Mouse (Mus musculus) fat pad, adult 2 months (tissue): Measurements from ENCODE around the gene Ugt8a.

Experiments
- DNase-seq: peaks from one replicate; pipeline ENCODE4 v3.0.0-alpha.2; 2011; ENCODE audit warnings: low read depth, low spot score; ENCODE audit errors: extremely low read depth

The Ugt8a gene

DNA sequence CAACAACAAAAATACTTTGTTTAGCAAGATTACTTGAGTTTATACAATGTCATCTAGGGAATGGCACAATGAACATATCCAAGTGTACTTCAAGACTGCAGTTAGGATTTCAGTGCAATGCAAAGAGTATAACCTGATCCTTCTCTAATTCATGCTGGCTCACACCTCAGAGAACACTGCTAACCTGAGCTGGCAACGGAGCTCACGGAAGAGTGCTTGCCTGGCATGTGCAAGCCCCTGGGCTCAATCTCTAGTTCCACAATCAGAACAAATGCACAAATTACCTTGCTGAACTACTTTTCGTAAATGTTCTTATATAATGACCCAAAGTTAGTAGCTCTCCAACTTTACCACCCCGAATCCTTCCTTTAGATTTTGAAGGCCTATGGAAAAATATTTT lies 68.5 kb downstream of the Ugt8a start:
- DNase-seq: no peak

DNA sequence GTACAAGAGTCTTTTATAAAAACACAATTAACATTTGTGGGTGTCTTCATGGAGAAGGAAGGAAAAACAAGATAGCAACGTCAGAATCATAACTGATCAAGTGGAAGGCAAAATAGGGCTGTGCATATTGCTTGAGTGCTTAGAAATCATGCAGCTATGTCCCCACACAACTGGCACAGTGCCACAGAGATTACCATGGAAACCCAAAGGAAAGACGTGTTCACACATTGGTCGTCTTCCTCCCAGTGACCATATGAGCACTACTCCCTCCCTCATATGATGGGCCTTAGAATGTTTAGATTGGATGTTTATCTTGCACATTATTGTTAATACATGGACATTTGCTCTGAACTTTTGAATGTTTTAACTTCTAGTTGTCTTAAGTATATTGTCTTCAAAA lies 76.8 kb downstream of the Ugt8a start:
- DNase-seq: no peak

DNA sequence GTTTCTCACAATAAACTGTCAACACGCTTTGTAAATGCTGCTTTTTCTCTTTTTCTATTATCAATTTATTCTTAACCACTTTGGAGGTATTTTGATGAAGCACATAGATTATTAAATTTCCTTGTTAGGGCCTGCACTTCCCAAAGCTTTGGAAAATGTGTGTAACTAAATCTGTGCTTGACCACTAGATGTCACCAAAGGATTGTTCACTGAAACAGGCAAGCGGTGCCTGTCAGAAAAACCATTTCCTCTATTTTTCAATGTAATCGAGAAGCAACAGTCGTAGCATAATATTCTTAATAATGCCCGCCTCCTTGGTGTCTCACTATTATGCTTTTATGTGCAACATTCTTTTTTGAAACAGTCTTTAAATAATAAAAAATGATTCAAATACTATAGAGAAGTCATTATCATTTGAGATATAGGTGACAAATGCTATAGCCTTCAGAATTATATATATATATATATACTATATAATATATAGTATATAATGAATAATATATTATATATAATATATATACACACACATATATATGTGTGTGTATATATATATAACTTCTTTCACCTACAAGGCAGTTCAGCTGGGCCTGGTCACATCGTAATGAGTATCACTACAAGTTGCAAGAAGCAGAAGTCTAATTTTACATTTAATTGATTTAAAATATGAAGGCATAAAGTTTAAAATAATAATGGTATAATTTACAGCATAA lies 89.1 kb downstream of the Ugt8a start:
- no peak for DNase-seq

GRCm38 (mm10) chr3:125828051-125828450 lies 110.4 kb downstream of the Ugt8a start:
- no peak for DNase-seq

GRCm38 (mm10) chr3:125827256-125827655 lies 111.2 kb downstream of the Ugt8a start:
- DNase-seq: no peak

GRCm38 (mm10) chr3:125819741-125820140 lies 118.7 kb downstream of the Ugt8a start:
- no peak for DNase-seq
